Mouse (Mus musculus) thymus, adult 2 months (tissue): Measurements from ENCODE around the gene Cad.

Experiments used
- CTCF ChIP-seq: fragments of 200-500 bp; IDR thresholded peaks from 2 replicates; pipeline ENCODE4 v1.5.1; 2012; ENCODE audit warnings: mild to moderate bottlenecking, control low read depth, low read length, moderate library complexity, borderline replicate concordance; ENCODE audit not compliant: control insufficient read depth, poor library complexity, insufficient read depth; ENCODE audit errors: extremely low read depth
- POLR2A ChIP-seq: fragments of 200-500 bp; IDR thresholded peaks from 2 replicates; pipeline ENCODE4 v1.6.1; 2012; ENCODE audit warnings: mild to moderate bottlenecking, low read length, control low read depth, moderate library complexity; ENCODE audit not compliant: control insufficient read depth, poor library complexity, insufficient read depth; ENCODE audit errors: extremely low read depth

GRCm38 (mm10) chr5:31030926-31031325 lies 23.7 kb upstream of the Cad start:
- TF ChIP-seq CTCF (no peak), POLR2A (no peak)
